Mouse (Mus musculus) adrenal gland, postnatal 14 days (tissue): ENCODE data around the gene Tnfsf14. TPM values are rescaled to one million over a fixed set of nuclear protein-coding genes. Genes with fewer than 3 reads are reported as not detected.
A peak's percentile ranks its signal among the peaks of the same experiment; 100 is the strongest.

ENCODE experiments used
- DNase-seq: peaks from one replicate; pipeline ENCODE4 v3.0.0; 2021; ENCODE audit warnings: mixed read lengths
- long read RNA-seq, 2 experiments: library from polyadenylated mRNA; stranded (forward); transcript quantifications; one replicate each; pipeline ENCODE4 v2.0.0; 2021
- total RNA-seq: library from RNA; stranded (reverse); gene quantifications from 2 replicates; pipeline ENCODE4 v1.2.3, GENCODE M21; 2021

Tnfsf14 gene
- 0.19 and 0.53 TPM in 2 replicates for total RNA-seq
- long read RNA-seq, experiment 1, result 0 reads
- long read RNA-seq, experiment 2, result 0 reads

GRCm38 (mm10) chr17:57194041-57194507 lies at the start of gene Tnfsf14:
Gene Tnfsf14, minus strand, starts transcription at chr17:57194177.
- no peak for DNase-seq

- DNase-seq, result no peak
Measured at GRCm38 (mm10) chr17:57237181-57237580, 43.2 kb upstream of the Tnfsf14 start.

- DNase-seq, result no peak
Measured at GRCm38 (mm10) chr17:57235803-57236202, 41.8 kb upstream of the Tnfsf14 start.

GRCm38 (mm10) chr17:57234254-57234928 lies 40.4 kb upstream of the Tnfsf14 start:
- no peak for DNase-seq

- peak; percentile 45 for DNase-seq
Measured at GRCm38 (mm10) chr17:57233038-57233437, 39.1 kb upstream of the Tnfsf14 start.

- no peak for DNase-seq
Measured at GRCm38 (mm10) chr17:57232200-57232599, 38.2 kb upstream of the Tnfsf14 start.

GRCm38 (mm10) chr17:57231321-57231771 lies 37.4 kb upstream of the Tnfsf14 start:
- DNase-seq, result no peak

GRCm38 (mm10) chr17:57230728-57231125 lies 36.8 kb upstream of the Tnfsf14 start:
- peak; percentile 40 for DNase-seq

- peak; percentile 33 for DNase-seq
Measured at GRCm38 (mm10) chr17:57229851-57230727, 36.1 kb upstream of the Tnfsf14 start.

GRCm38 (mm10) chr17:57228873-57229272 lies 34.9 kb upstream of the Tnfsf14 start:
- no peak for DNase-seq

GRCm38 (mm10) chr17:57228014-57228413 lies 34.0 kb upstream of the Tnfsf14 start, which contains the start of gene C3:
Gene C3, minus strand, starts transcription at chr17:57228136.
- peak; percentile 63 for DNase-seq

GRCm38 (mm10) chr17:57227468-57227867 lies 33.5 kb upstream of the Tnfsf14 start:
- no peak for DNase-seq

- DNase-seq, result no peak
Measured at GRCm38 (mm10) chr17:57223313-57223712, 29.3 kb upstream of the Tnfsf14 start.

GRCm38 (mm10) chr17:57221911-57222310 lies 27.9 kb upstream of the Tnfsf14 start:
- DNase-seq, result no peak

- DNase-seq, result peak; percentile 58
Measured at GRCm38 (mm10) chr17:57219884-57220207, 25.9 kb upstream of the Tnfsf14 start.

GRCm38 (mm10) chr17:57219167-57219883 lies 25.3 kb upstream of the Tnfsf14 start:
- peak; percentile 89 for DNase-seq

GRCm38 (mm10) chr17:57218335-57218900 lies 24.4 kb upstream of the Tnfsf14 start:
- peak; percentile 38 for DNase-seq

GRCm38 (mm10) chr17:57214676-57215387 lies 20.9 kb upstream of the Tnfsf14 start:
- peak; percentile 36 for DNase-seq

GRCm38 (mm10) chr17:57211501-57211900 lies 17.5 kb upstream of the Tnfsf14 start:
- no peak for DNase-seq

GRCm38 (mm10) chr17:57209330-57209729 lies 15.4 kb upstream of the Tnfsf14 start:
- DNase-seq, result no peak

GRCm38 (mm10) chr17:57207938-57208337 lies 14.0 kb upstream of the Tnfsf14 start:
- DNase-seq, result no peak
